Mouse (Mus musculus): Measurements from ENCODE around the gene Spg21. TPM values are rescaled to one million over a fixed set of nuclear protein-coding genes. Genes with fewer than 3 reads are reported as not detected.

Gene Spg21
- polyA plus RNA-seq, 1 experiment, result 34.3 TPM

- WGBS, result 42% methylated on average over 11 of the region's 11 CpGs
- DNase-seq, result peak; percentile 15
Observed at GRCm38 (mm10) chr9:65467686-65468085, 6.9 kb downstream of the Spg21 start.

GRCm38 (mm10) chr9:65472769-65473168 lies 12.0 kb downstream of the Spg21 start:
- Histone ChIP-seq H3K27ac (ENCODE audit: insufficient read depth, low read depth, low read length) (no peak overlapping the region), H3K36me3 (ENCODE audit: control insufficient read depth, insufficient read depth, low read length) (peaks cover 1% of the 10 kb centered on the region; the same call in 1 of the 2 replicates), H3K27me3 (replicated peaks; ENCODE audit: control insufficient read depth, insufficient read depth, low read length) (no peaks in the 10 kb centered on the region), H3K4me1 (ENCODE audit: control insufficient read depth, insufficient read depth, low read length) (no peaks in the 10 kb centered on the region), H3K4me3 (ENCODE audit: insufficient read depth, low read depth, low read length) (no peak overlapping the region)
- DNase-seq, result no peak
- no peak for TF ChIP-seq CTCF (conservative IDR thresholded peaks at IDR 0.05; ENCODE audit: insufficient read depth, insufficient read length, low read depth, low read length)
- TF ChIP-seq POLR2A (IDR thresholded peaks at IDR 0.05; ENCODE audit: low read depth, low read length), result no peak
- WGBS, result 85% methylated on average over 4 of the region's 4 CpGs

More at GRCm38 (mm10) chr9:65467686-65468085, 6.9 kb downstream of the Spg21 start:
- TF ChIP-seq CTCF (conservative IDR thresholded peaks at IDR 0.05; ENCODE audit: insufficient read depth, insufficient read length, low read depth, low read length), result no peak
- TF ChIP-seq POLR2A (IDR thresholded peaks at IDR 0.05; ENCODE audit: low read depth, low read length), result no peak
- H3K4me3 ChIP-seq (ENCODE audit: insufficient read depth, low read depth, low read length), result no peak overlapping the region
- no peaks in the 10 kb centered on the region for H3K4me1 ChIP-seq (ENCODE audit: control insufficient read depth, insufficient read depth, low read length)
- H3K27ac ChIP-seq (ENCODE audit: insufficient read depth, low read depth, low read length), result no peak overlapping the region
- H3K36me3 ChIP-seq (ENCODE audit: control insufficient read depth, insufficient read depth, low read length), result no peaks in the 10 kb centered on the region
- H3K27me3 ChIP-seq (replicated peaks; ENCODE audit: control insufficient read depth, insufficient read depth, low read length), result no peaks in the 10 kb centered on the region

- H3K27me3 ChIP-seq (replicated peaks; ENCODE audit: control insufficient read depth, insufficient read depth, low read length), result no peaks in the 10 kb centered on the region
- 77% methylated on average over 8 of the region's 8 CpGs for WGBS
- H3K27ac ChIP-seq (ENCODE audit: insufficient read depth, low read depth, low read length), result no peak overlapping the region
- no peak for DNase-seq
- no peak for TF ChIP-seq POLR2A (IDR thresholded peaks at IDR 0.05; ENCODE audit: low read depth, low read length)
- no peak for TF ChIP-seq CTCF (conservative IDR thresholded peaks at IDR 0.05; ENCODE audit: insufficient read depth, insufficient read length, low read depth, low read length)
- no peaks in the 10 kb centered on the region for H3K4me1 ChIP-seq (ENCODE audit: control insufficient read depth, insufficient read depth, low read length)
- H3K4me3 ChIP-seq (ENCODE audit: insufficient read depth, low read depth, low read length), result no peak overlapping the region
- peaks cover 4% of the 10 kb centered on the region for H3K36me3 ChIP-seq (ENCODE audit: control insufficient read depth, insufficient read depth, low read length)
Observed at GRCm38 (mm10) chr9:65479158-65479557, 18.4 kb downstream of the Spg21 start.

- no peak overlapping the region for H3K4me3 ChIP-seq (ENCODE audit: insufficient read depth, low read depth, low read length)
- H3K4me1 ChIP-seq (ENCODE audit: control insufficient read depth, insufficient read depth, low read length), result no peaks in the 10 kb centered on the region
- 90% methylated on average over 5 of the region's 5 CpGs for WGBS
- peaks cover 4% of the 10 kb centered on the region for H3K36me3 ChIP-seq (ENCODE audit: control insufficient read depth, insufficient read depth, low read length)
- DNase-seq, result no peak
- H3K27me3 ChIP-seq (replicated peaks; ENCODE audit: control insufficient read depth, insufficient read depth, low read length), result no peaks in the 10 kb centered on the region
- H3K27ac ChIP-seq (ENCODE audit: insufficient read depth, low read depth, low read length), result no peak overlapping the region
- TF ChIP-seq CTCF (conservative IDR thresholded peaks at IDR 0.05; ENCODE audit: insufficient read depth, insufficient read length, low read depth, low read length) (no peak), POLR2A (IDR thresholded peaks at IDR 0.05; ENCODE audit: low read depth, low read length) (no peak)
Observed at GRCm38 (mm10) chr9:65480071-65480470, 19.3 kb downstream of the Spg21 start.

GRCm38 (mm10) chr9:65491476-65491875 lies 30.7 kb downstream of the Spg21 start:
- WGBS, result 88% methylated on average over 3 of the region's 3 CpGs
- Histone ChIP-seq H3K27me3 (replicated peaks; ENCODE audit: control insufficient read depth, insufficient read depth, low read length) (no peaks in the 10 kb centered on the region), H3K36me3 (ENCODE audit: control insufficient read depth, insufficient read depth, low read length) (no peaks in the 10 kb centered on the region; the same call in 1 of the 2 replicates), H3K4me1 (ENCODE audit: control insufficient read depth, insufficient read depth, low read length) (no peaks in the 10 kb centered on the region), H3K27ac (ENCODE audit: insufficient read depth, low read depth, low read length) (no peak overlapping the region), H3K4me3 (ENCODE audit: insufficient read depth, low read depth, low read length) (no peak overlapping the region)
- DNase-seq, result no peak
- TF ChIP-seq POLR2A (IDR thresholded peaks at IDR 0.05; ENCODE audit: low read depth, low read length) (no peak), CTCF (conservative IDR thresholded peaks at IDR 0.05; ENCODE audit: insufficient read depth, insufficient read length, low read depth, low read length) (no peak)

- H3K4me3 ChIP-seq (ENCODE audit: insufficient read depth, low read depth, low read length), result no peak overlapping the region
- no peak for DNase-seq
- H3K27ac ChIP-seq (ENCODE audit: insufficient read depth, low read depth, low read length), result no peak overlapping the region
- H3K36me3 ChIP-seq (ENCODE audit: control insufficient read depth, insufficient read depth, low read length), result no peaks in the 10 kb centered on the region; the same call in 1 of the 2 replicates
- 85% methylated on average over 2 of the region's 2 CpGs for WGBS
- H3K27me3 ChIP-seq (replicated peaks; ENCODE audit: control insufficient read depth, insufficient read depth, low read length), result no peaks in the 10 kb centered on the region
- H3K4me1 ChIP-seq (ENCODE audit: control insufficient read depth, insufficient read depth, low read length), result no peaks in the 10 kb centered on the region
- TF ChIP-seq POLR2A (IDR thresholded peaks at IDR 0.05; ENCODE audit: low read depth, low read length) (no peak), CTCF (conservative IDR thresholded peaks at IDR 0.05; ENCODE audit: insufficient read depth, insufficient read length, low read depth, low read length) (no peak)
Observed at GRCm38 (mm10) chr9:65492351-65492750, 31.6 kb downstream of the Spg21 start.

- 95% methylated on average over 4 of the region's 4 CpGs for WGBS
- H3K36me3 ChIP-seq (ENCODE audit: control insufficient read depth, insufficient read depth, low read length), result no peaks in the 10 kb centered on the region
- no peaks in the 10 kb centered on the region for H3K4me1 ChIP-seq (ENCODE audit: control insufficient read depth, insufficient read depth, low read length)
- no peak for TF ChIP-seq POLR2A (IDR thresholded peaks at IDR 0.05; ENCODE audit: low read depth, low read length)
- no peak for TF ChIP-seq CTCF (conservative IDR thresholded peaks at IDR 0.05; ENCODE audit: insufficient read depth, insufficient read length, low read depth, low read length)
- no peak overlapping the region for H3K27ac ChIP-seq (ENCODE audit: insufficient read depth, low read depth, low read length)
- H3K27me3 ChIP-seq (replicated peaks; ENCODE audit: control insufficient read depth, insufficient read depth, low read length), result no peaks in the 10 kb centered on the region
- H3K4me3 ChIP-seq (ENCODE audit: insufficient read depth, low read depth, low read length), result no peak overlapping the region
- no peak for DNase-seq
Observed at GRCm38 (mm10) chr9:65492851-65493250, 32.1 kb downstream of the Spg21 start.
